Mouse (Mus musculus) cerebellum, postnatal 14 days (tissue): Measurements from ENCODE around the gene Hs3st3b1.

ENCODE experiments used
- DNase-seq, 2 experiments: peaks; one replicate each; pipeline ENCODE4 v3.0.0; 2021; ENCODE audit warnings: mixed read lengths in 2 of 2

Hs3st3b1 gene

GRCm38 (mm10) chr11:63923386-63923785 is 1.3 kb upstream of the Hs3st3b1 start:
- DNase-seq, result no peak

GRCm38 (mm10) chr11:63921044-63921951 is 792 bp downstream of the Hs3st3b1 start:
- peak in 1 of 2 experiments; percentile 22 for DNase-seq

- DNase-seq, result peak; percentile 79 to 84
Measured at GRCm38 (mm10) chr11:63920531-63920930, 1.6 kb downstream of the Hs3st3b1 start.

- DNase-seq, result no peak
Measured at GRCm38 (mm10) chr11:63919211-63920098, 2.6 kb downstream of the Hs3st3b1 start.

GRCm38 (mm10) chr11:63918321-63919105 is 3.6 kb downstream of the Hs3st3b1 start:
- DNase-seq, result no peak

- DNase-seq, result no peak
Measured at GRCm38 (mm10) chr11:63917561-63917960, 4.5 kb downstream of the Hs3st3b1 start.

- peak; percentile 80 for DNase-seq
Measured at GRCm38 (mm10) chr11:63914388-63914787, 7.7 kb downstream of the Hs3st3b1 start.

GRCm38 (mm10) chr11:63913936-63914335 is 8.2 kb downstream of the Hs3st3b1 start:
- DNase-seq, result no peak

GRCm38 (mm10) chr11:63911001-63911400 is 11.1 kb downstream of the Hs3st3b1 start:
- DNase-seq, result peak; percentile 58

- no peak for DNase-seq
Measured at GRCm38 (mm10) chr11:63909961-63910360, 12.1 kb downstream of the Hs3st3b1 start.

- DNase-seq, result no peak
Measured at GRCm38 (mm10) chr11:63908500-63908899, 13.6 kb downstream of the Hs3st3b1 start.

GRCm38 (mm10) chr11:63906552-63907353 is 15.3 kb downstream of the Hs3st3b1 start:
- no peak for DNase-seq

GRCm38 (mm10) chr11:63904787-63905186 is 17.3 kb downstream of the Hs3st3b1 start:
- DNase-seq, result no peak

- DNase-seq, result no peak
Measured at GRCm38 (mm10) chr11:63898509-63899168, 23.5 kb downstream of the Hs3st3b1 start.

GRCm38 (mm10) chr11:63897856-63898508 is 24.1 kb downstream of the Hs3st3b1 start:
- no peak for DNase-seq

- DNase-seq, result no peak
Measured at GRCm38 (mm10) chr11:63897011-63897410, 25.1 kb downstream of the Hs3st3b1 start.

GRCm38 (mm10) chr11:63894188-63894587 is 27.9 kb downstream of the Hs3st3b1 start:
- no peak for DNase-seq

- DNase-seq, result no peak
Measured at GRCm38 (mm10) chr11:63893557-63893956, 28.5 kb downstream of the Hs3st3b1 start.

GRCm38 (mm10) chr11:63891479-63892020 is 30.5 kb downstream of the Hs3st3b1 start:
- DNase-seq, result no peak

- no peak for DNase-seq
Measured at GRCm38 (mm10) chr11:63883385-63883784, 38.7 kb downstream of the Hs3st3b1 start.
